Mouse (Mus musculus) leukemia stem cell, adult 10-12 weeks (primary cell): ENCODE measurements around the gene Scgb2b2. TPM values are rescaled to one million over a fixed set of nuclear protein-coding genes. Genes with fewer than 3 reads are reported as not detected.

Experiments used
- polyA plus RNA-seq: library from polyadenylated mRNA; stranded (reverse); fragments of >175 nt; gene quantifications from 2 replicates; pipeline ENCODE4 v1.2.3, GENCODE M21; 2012; ENCODE audit warnings: low replicate concordance

The Scgb2b2 gene
- not detected in 2 replicates for polyA plus RNA-seq

DNA sequence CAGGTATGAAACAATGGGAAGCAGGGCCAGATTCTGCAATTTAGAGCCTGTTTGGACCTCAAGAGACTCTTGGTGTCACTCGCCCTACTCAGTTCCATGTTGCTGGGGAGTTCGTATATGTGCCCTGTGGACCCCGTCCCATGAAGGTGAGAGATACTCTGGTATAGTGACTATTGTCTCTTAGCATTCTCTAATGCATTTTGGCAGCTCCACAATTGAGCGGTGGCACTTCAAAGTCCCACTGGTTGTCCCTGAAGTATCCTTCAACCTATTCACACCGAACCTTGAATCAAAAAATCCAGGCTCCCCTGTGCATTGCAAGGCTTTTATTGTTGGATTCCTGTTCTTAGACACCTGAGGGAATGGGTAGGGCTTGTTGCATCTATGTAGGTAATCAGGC lies at the start of gene Scgb2b2:
Gene Scgb2b2, plus strand, starts transcription at position 301 of the 400 bp plus-strand sequence.

DNA sequence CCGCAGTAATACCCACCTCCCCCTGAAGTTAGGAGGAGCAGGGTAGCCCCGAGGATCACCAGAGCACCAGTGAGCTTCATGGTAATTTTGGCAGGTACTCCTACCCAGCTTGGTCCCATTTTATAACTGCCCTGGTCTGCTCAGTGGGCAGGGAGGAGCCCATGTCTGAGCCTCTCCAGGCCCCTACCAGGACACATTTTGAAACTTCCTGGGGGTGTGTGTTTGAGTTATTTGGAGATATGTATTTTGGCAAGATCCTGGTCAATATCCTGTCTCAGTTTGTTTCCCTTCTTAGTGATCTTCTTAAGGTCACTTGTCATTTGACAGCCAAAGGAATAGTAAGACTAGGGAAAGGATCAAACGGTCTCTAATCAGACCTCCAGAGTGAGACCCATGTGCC lies 1.4 kb downstream of the Scgb2b2 start, which contains the start of gene Scgb1b2:
Gene Scgb1b2, minus strand, starts transcription at position 101 of the 400 bp plus-strand sequence.

Other genes with a start within 250 kb of the Scgb2b2 start
- 153 and 186 TPM in 2 replicates for gene Fxyd5, start 248.0 kb upstream of the Scgb2b2 start, polyA plus RNA-seq
- not detected in 2 replicates for gene Fxyd7, start 239.0 kb upstream of the Scgb2b2 start, polyA plus RNA-seq
- gene Fxyd1, start 233.3 kb upstream of the Scgb2b2 start, polyA plus RNA-seq, result 6.3 and 19.0 TPM in 2 replicates
- 0.14 TPM in 1 of 2 replicates, not detected in the other for gene Lgi4, start 231.2 kb upstream of the Scgb2b2 start, polyA plus RNA-seq
- gene Fxyd3, start 213.8 kb upstream of the Scgb2b2 start, polyA plus RNA-seq, result not detected in 2 replicates
- gene Hpn, start 175.2 kb upstream of the Scgb2b2 start, polyA plus RNA-seq, result 33.5 and 120 TPM in 2 replicates
- 11.9 and 13.5 TPM in 2 replicates for gene Scn1b, start 163.5 kb upstream of the Scgb2b2 start, polyA plus RNA-seq
- gene Gramd1a, start 134.6 kb upstream of the Scgb2b2 start, polyA plus RNA-seq, result 147 and 221 TPM in 2 replicates
- gene Scgb1b2, start 1.3 kb downstream of the Scgb2b2 start, polyA plus RNA-seq, result not detected in 2 replicates
- not detected in 2 replicates for gene Scgb2b3, start 71.6 kb downstream of the Scgb2b2 start, polyA plus RNA-seq
- gene Scgb1b3, start 85.1 kb downstream of the Scgb2b2 start, polyA plus RNA-seq, result not detected in 2 replicates